Mouse (Mus musculus) spleen, adult 2 months (tissue): ENCODE results near the gene Arhgap9. TPM values are rescaled to one million over a fixed set of nuclear protein-coding genes. Genes with fewer than 3 reads are reported as not detected.

Experiments
- DNase-seq, 2 experiments: peaks; one replicate each; pipeline versions ENCODE4 v3.0.0 to v3.0.0-alpha.2; 2012 to 2021; ENCODE audit warnings: low spot score in 2 of 2, low read depth in 1 of 2
- H3K27ac ChIP-seq: fragments of 200-500 bp; 2 replicates; pipeline ENCODE4 v1.5.1; 2012; ENCODE audit warnings: low read length, inconsistent platforms; ENCODE audit not compliant: insufficient read depth
- H3K27me3 ChIP-seq: fragments of 200-500 bp; 2 replicates; pipeline ENCODE4 v1.6.1; 2012; ENCODE audit warnings: mild to moderate bottlenecking, moderate library complexity, low read length, inconsistent platforms; ENCODE audit not compliant: control insufficient read depth, insufficient read depth
- H3K36me3 ChIP-seq: fragments of 200-500 bp; 2 replicates; pipeline ENCODE4 v1.6.1; 2012; ENCODE audit warnings: mild to moderate bottlenecking, low read length, inconsistent platforms; ENCODE audit not compliant: control insufficient read depth, insufficient read depth
- H3K4me1 ChIP-seq: fragments of 200-500 bp; 2 replicates; pipeline ENCODE4 v1.6.1; 2011; ENCODE audit warnings: inconsistent platforms; ENCODE audit not compliant: control insufficient read depth, insufficient read depth, insufficient read length
- H3K4me3 ChIP-seq: fragments of 200-500 bp; 2 replicates; pipeline ENCODE4 v1.5.1; 2011; ENCODE audit warnings: mild to moderate bottlenecking, inconsistent platforms; ENCODE audit not compliant: insufficient read depth, insufficient read length; ENCODE audit errors: extremely low read depth
- CTCF ChIP-seq: fragments of 200-500 bp; IDR thresholded peaks from 2 replicates; pipeline ENCODE4 v1.5.1; 2011; ENCODE audit warnings: mild to moderate bottlenecking, inconsistent platforms; ENCODE audit not compliant: insufficient read depth, insufficient read length, insufficient replicate concordance; ENCODE audit errors: extremely low read depth
- POLR2A ChIP-seq: fragments of 200-500 bp; IDR thresholded peaks from 2 replicates; pipeline ENCODE4 v1.6.1; 2011; ENCODE audit warnings: low read depth, low read length, inconsistent platforms
- WGBS: fragments of 180-500 bp; shearing (Covaris S2); methylation state at CpG from one replicate; pipeline ENCODE4 v1.1.7; 2018; 5-methylcytosine and 5-hydroxymethylcytosine counted together
- polyA plus RNA-seq: library from polyadenylated mRNA; depleted of rRNA; stranded (reverse); fragments of >200 nt; gene quantifications from 2 replicates; pipeline ENCODE4 v1.2.3, GENCODE M21; 2012

The Arhgap9 gene
- polyA plus RNA-seq, 1 experiment: 72.7 TPM

DNA sequence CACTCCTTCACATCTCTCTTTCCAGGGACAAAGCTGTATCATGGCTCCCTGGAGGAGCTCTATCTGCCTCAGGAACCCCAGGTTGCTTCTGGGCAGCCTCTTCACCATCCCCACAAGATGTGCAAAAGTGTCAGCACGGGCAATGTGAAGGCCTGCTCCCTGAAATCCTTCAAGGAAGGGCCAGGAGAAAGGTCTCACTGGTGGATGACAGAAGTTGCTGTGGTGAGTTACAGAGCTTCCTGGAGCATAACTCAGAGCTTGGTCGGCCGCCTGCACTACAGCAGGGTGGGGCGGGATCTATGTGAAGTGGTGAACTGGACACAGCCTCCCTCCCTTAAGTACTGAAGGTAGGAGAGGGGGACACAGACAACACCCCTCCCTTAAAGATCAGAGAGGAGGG, 905 bp downstream of the Arhgap9 start:
- no peak for DNase-seq
- Histone ChIP-seq H3K27me3 (no peaks in the 10 kb centered on the region), H3K4me3 (peak overlapping the region; percentile 60), H3K36me3 (peaks cover 15% of the 10 kb centered on the region), H3K27ac (peak overlapping the region; percentile 84), H3K4me1 (peaks cover 40% of the 10 kb centered on the region)
- 40% methylated on average over 4 of the region's 4 CpGs for WGBS
- TF ChIP-seq CTCF (no peak), POLR2A (no peak)

- TF ChIP-seq POLR2A: no peak
- no peak for TF ChIP-seq CTCF
- peak overlapping the region; percentile 84 for H3K27ac ChIP-seq
- peaks cover 40% of the 10 kb centered on the region for H3K4me1 ChIP-seq
- peak overlapping the region; percentile 60 for H3K4me3 ChIP-seq
- peak; percentile 38 to 71 for DNase-seq
- no peaks in the 10 kb centered on the region for H3K27me3 ChIP-seq
- WGBS: 11% methylated on average over 17 of the region's 17 CpGs
- peaks cover 20% of the 10 kb centered on the region for H3K36me3 ChIP-seq
Measured at GRCm38 (mm10) chr10:127323131-127323855, 1.5 kb downstream of the Arhgap9 start.

GRCm38 (mm10) chr10:127324495-127324894, 2.7 kb downstream of the Arhgap9 start:
- Histone ChIP-seq H3K27ac (peak overlapping the region; percentile 84), H3K4me3 (peak overlapping the region; percentile 60; the same call in 1 of the 2 replicates), H3K4me1 (peaks cover 40% of the 10 kb centered on the region), H3K27me3 (no peaks in the 10 kb centered on the region), H3K36me3 (peaks cover 27% of the 10 kb centered on the region)
- TF ChIP-seq POLR2A: no peak
- peak; percentile 39; the same call in 1 of the 2 replicates for TF ChIP-seq CTCF
- DNase-seq: peak; percentile 86 to 89
- WGBS: 4% methylated on average over 7 of the region's 7 CpGs

- H3K36me3 ChIP-seq: peaks cover 33% of the 10 kb centered on the region
- H3K27me3 ChIP-seq: no peaks in the 10 kb centered on the region
- TF ChIP-seq POLR2A (no peak), CTCF (no peak)
- WGBS: 15% methylated on average over 14 of the region's 14 CpGs
- H3K4me1 ChIP-seq: peaks cover 40% of the 10 kb centered on the region
- DNase-seq: no peak
- peak overlapping the region; percentile 50 for H3K27ac ChIP-seq
- peak overlapping the region; percentile 38 for H3K4me3 ChIP-seq
Measured at GRCm38 (mm10) chr10:127325454-127326016, 3.8 kb downstream of the Arhgap9 start.

GRCm38 (mm10) chr10:127326017-127326801, 4.4 kb downstream of the Arhgap9 start:
- DNase-seq: peak in 1 of 2 experiments; percentile 45
- H3K36me3 ChIP-seq: peaks cover 33% of the 10 kb centered on the region
- H3K4me1 ChIP-seq: peaks cover 33% of the 10 kb centered on the region
- peak overlapping the region; percentile 50 for H3K27ac ChIP-seq
- TF ChIP-seq CTCF (no peak), POLR2A (no peak)
- WGBS: 36% methylated on average over 54 of the region's 54 CpGs
- H3K4me3 ChIP-seq: peak overlapping the region; percentile 38
- no peaks in the 10 kb centered on the region for H3K27me3 ChIP-seq

GRCm38 (mm10) chr10:127326828-127327227, 5.1 kb downstream of the Arhgap9 start:
- DNase-seq: no peak
- WGBS: 84% methylated on average over 29 of the region's 29 CpGs
- Histone ChIP-seq H3K27me3 (no peaks in the 10 kb centered on the region), H3K36me3 (peaks cover 33% of the 10 kb centered on the region), H3K4me1 (peaks cover 28% of the 10 kb centered on the region), H3K4me3 (no peak overlapping the region; the same call in 1 of the 2 replicates), H3K27ac (no peak overlapping the region; the same call in 1 of the 2 replicates)
- no peak for TF ChIP-seq POLR2A
- no peak for TF ChIP-seq CTCF
